Mouse (Mus musculus) forebrain, embryonic 14.5 days (tissue): ENCODE measurements around the gene Tex9. TPM values are rescaled to one million over a fixed set of nuclear protein-coding genes. Genes with fewer than 3 reads are reported as not detected.
A peak's percentile ranks its signal among the peaks of the same experiment; 100 is the strongest.

Experiments
- ATAC-seq: fragments of 200-750 bp; cut with Nextera tagmentation; 2 replicates; pipeline ENCODE4 v1.8.0; 2017; ENCODE audit warnings: mild to moderate bottlenecking, moderate library complexity
- DNase-seq: peaks from one replicate; pipeline ENCODE4 v3.0.0-alpha.2; 2015; ENCODE audit warnings: low spot score
- H3K27ac ChIP-seq: fragments of 300-500 bp; sonication (generic); 2 replicates; pipeline ENCODE4 v1.5.1; 2014; ENCODE audit warnings: low read depth, mild to moderate bottlenecking, control low read depth, low read length, moderate library complexity
- H3K27me3 ChIP-seq: fragments of 300-500 bp; sonication (generic); replicated peaks from 2 replicates; pipeline ENCODE4 v1.6.1; 2014; ENCODE audit warnings: low read length, control low read depth, mixed read lengths; ENCODE audit not compliant: control insufficient read depth, insufficient read depth
- H3K36me3 ChIP-seq: fragments of 300-500 bp; sonication (generic); 2 replicates; pipeline ENCODE4 v1.6.1; 2014; ENCODE audit warnings: low read length, control low read depth; ENCODE audit not compliant: control insufficient read depth, insufficient read depth
- H3K4me1 ChIP-seq: fragments of 300-500 bp; sonication (generic); 2 replicates; pipeline ENCODE4 v1.6.1; 2014; ENCODE audit warnings: antibody characterized with exemption, low read length, control low read depth; ENCODE audit not compliant: control insufficient read depth, insufficient read depth
- H3K4me2 ChIP-seq: fragments of 300-500 bp; sonication (generic); 2 replicates; pipeline ENCODE4 v1.6.1; 2014; ENCODE audit warnings: mild to moderate bottlenecking, control low read depth, low read length
- H3K4me3 ChIP-seq: fragments of 300-500 bp; sonication (generic); 2 replicates; pipeline ENCODE4 v1.5.1; 2014; ENCODE audit warnings: low read depth, low read length, control low read depth
- H3K9ac ChIP-seq: fragments of 300-500 bp; sonication (generic); 2 replicates; pipeline ENCODE4 v1.6.1; 2014; ENCODE audit warnings: mild to moderate bottlenecking, low read length, control low read depth, moderate library complexity
- H3K9me3 ChIP-seq: fragments of 300-500 bp; sonication (generic); replicated peaks from 2 replicates; pipeline ENCODE4 v1.6.1; 2016; ENCODE audit warnings: low read length, control low read depth, mixed read lengths; ENCODE audit not compliant: control insufficient read depth
- WGBS: fragments of 180-500 bp; shearing (Covaris S2); extraction: QIAGEN DNeasy Blood & Tissue Kit; methylation state at CpG from one replicate; pipeline ENCODE4 v1.1.7; 2014; 5-methylcytosine and 5-hydroxymethylcytosine counted together
- polyA plus RNA-seq: library from polyadenylated mRNA; unstranded; fragments of >200 nt; fragmentation: Nextera tagmentation; extraction: Ambion mirVana; gene quantifications from 2 replicates; pipeline ENCODE4 v1.2.1, GENCODE M21; 2014

Gene Tex9
- polyA plus RNA-seq, 1 experiment from 2014 or later: 35.3 TPM

- DNase-seq: no peak
- H3K27me3 ChIP-seq: no peaks in the 10 kb centered on the region
- H3K27ac ChIP-seq: no peak overlapping the region
- H3K36me3 ChIP-seq: no peaks in the 10 kb centered on the region
- peak overlapping the region; percentile 57 for H3K9ac ChIP-seq
- H3K4me2 ChIP-seq: peak overlapping the region; percentile 67
- WGBS: 1% methylated on average over 9 of the region's 9 CpGs
- ATAC-seq: no peak
- no peaks in the 10 kb centered on the region for H3K9me3 ChIP-seq
- 0 out of 2 replicates have a peak, but pooled peaks cover 4% of the 10 kb centered on the region for H3K4me1 ChIP-seq
- peak overlapping the region; percentile 59 for H3K4me3 ChIP-seq
Measured at GRCm38 (mm10) chr9:72438749-72439148, 53.3 kb downstream of the Tex9 start.

- peak; percentile 97 for DNase-seq
Measured at GRCm38 (mm10) chr9:72437822-72438701, 54.0 kb downstream of the Tex9 start, which contains the start of gene Mns1. Mns1 (plus strand) TSS chr9:72438011.

GRCm38 (mm10) chr9:72434876-72435275 is 57.1 kb downstream of the Tex9 start:
- Histone ChIP-seq H3K4me1 (0 out of 2 replicates have a peak, but pooled peaks cover 4% of the 10 kb centered on the region), H3K36me3 (no peaks in the 10 kb centered on the region), H3K27ac (no peak overlapping the region), H3K4me3 (no peak overlapping the region), H3K27me3 (no peaks in the 10 kb centered on the region), H3K4me2 (no peak overlapping the region), H3K9me3 (no peaks in the 10 kb centered on the region), H3K9ac (no peak overlapping the region)
- ATAC-seq: no peak
- peak; percentile 17 for DNase-seq
- 54% methylated on average over 9 of the region's 9 CpGs for WGBS

More at GRCm38 (mm10) chr9:72437822-72438701, 54.0 kb downstream of the Tex9 start, which contains the start of gene Mns1:
- Histone ChIP-seq H3K4me1 (0 out of 2 replicates have a peak, but pooled peaks cover 4% of the 10 kb centered on the region), H3K9me3 (no peaks in the 10 kb centered on the region), H3K27ac (peak within 1 kb of the TSS; percentile 15; the same call in 1 of the 2 replicates), H3K27me3 (no peaks in the 10 kb centered on the region), H3K36me3 (no peaks in the 10 kb centered on the region), H3K9ac (peak within 1 kb of the TSS; percentile 57), H3K4me2 (peak within 1 kb of the TSS; percentile 67), H3K4me3 (peak within 1 kb of the TSS; percentile 59)
- under 1% methylated on average over 43 of the region's 43 CpGs for WGBS
- ATAC-seq: peak; percentile 100

- Histone ChIP-seq H3K4me1 (no peaks in the 10 kb centered on the region), H3K27ac (no peak overlapping the region), H3K4me3 (no peak overlapping the region), H3K36me3 (no peaks in the 10 kb centered on the region), H3K27me3 (no peaks in the 10 kb centered on the region), H3K4me2 (no peak overlapping the region), H3K9me3 (no peaks in the 10 kb centered on the region), H3K9ac (no peak overlapping the region)
- no peak for DNase-seq
- WGBS: 79% methylated on average over 4 of the region's 4 CpGs
- ATAC-seq: no peak
Measured at GRCm38 (mm10) chr9:72427861-72428260, 64.2 kb downstream of the Tex9 start.

GRCm38 (mm10) chr9:72425300-72425850 is 66.6 kb downstream of the Tex9 start:
- Histone ChIP-seq H3K36me3 (no peaks in the 10 kb centered on the region), H3K4me3 (no peak overlapping the region), H3K4me2 (no peak overlapping the region), H3K4me1 (no peaks in the 10 kb centered on the region), H3K27me3 (no peaks in the 10 kb centered on the region), H3K9ac (no peak overlapping the region), H3K27ac (no peak overlapping the region), H3K9me3 (no peaks in the 10 kb centered on the region)
- ATAC-seq: peak; percentile 42
- peak; percentile 25 for DNase-seq
- 66% methylated on average over 11 of the region's 11 CpGs for WGBS

- ATAC-seq: no peak
- no peak overlapping the region for H3K27ac ChIP-seq
- no peak overlapping the region for H3K4me2 ChIP-seq
- no peaks in the 10 kb centered on the region for H3K9me3 ChIP-seq
- no peak overlapping the region for H3K9ac ChIP-seq
- no peaks in the 10 kb centered on the region for H3K27me3 ChIP-seq
- no peak for DNase-seq
- H3K4me3 ChIP-seq: no peak overlapping the region
- H3K4me1 ChIP-seq: no peaks in the 10 kb centered on the region
- no peaks in the 10 kb centered on the region for H3K36me3 ChIP-seq
- WGBS: 90% methylated on average over 2 of the region's 2 CpGs
Measured at GRCm38 (mm10) chr9:72422753-72423152, 69.3 kb downstream of the Tex9 start.

- Histone ChIP-seq H3K9me3 (no peaks in the 10 kb centered on the region), H3K27ac (no peak overlapping the region), H3K4me1 (no peaks in the 10 kb centered on the region), H3K36me3 (no peaks in the 10 kb centered on the region), H3K4me2 (no peak overlapping the region), H3K4me3 (no peak overlapping the region), H3K9ac (no peak overlapping the region), H3K27me3 (no peaks in the 10 kb centered on the region)
- ATAC-seq (no peak), DNase-seq (no peak)
- 77% methylated on average over 11 of the region's 11 CpGs for WGBS
Measured at GRCm38 (mm10) chr9:72422284-72422683, 69.7 kb downstream of the Tex9 start.

- Histone ChIP-seq H3K27ac (no peak overlapping the region), H3K9ac (no peak overlapping the region), H3K4me3 (no peak overlapping the region), H3K9me3 (no peaks in the 10 kb centered on the region), H3K4me2 (no peak overlapping the region), H3K27me3 (no peaks in the 10 kb centered on the region), H3K36me3 (no peaks in the 10 kb centered on the region), H3K4me1 (no peaks in the 10 kb centered on the region)
- no peak for DNase-seq
- ATAC-seq: no peak
- WGBS: 72% methylated on average over 3 of the region's 3 CpGs
Measured at GRCm38 (mm10) chr9:72420490-72420889, 71.5 kb downstream of the Tex9 start.

GRCm38 (mm10) chr9:72418443-72418842 is 73.6 kb downstream of the Tex9 start:
- WGBS: 89% methylated on average over 3 of the region's 3 CpGs
- Histone ChIP-seq H3K4me1 (no peaks in the 10 kb centered on the region), H3K4me3 (no peak overlapping the region), H3K9me3 (no peaks in the 10 kb centered on the region), H3K27ac (no peak overlapping the region), H3K9ac (no peak overlapping the region), H3K27me3 (no peaks in the 10 kb centered on the region), H3K36me3 (no peaks in the 10 kb centered on the region), H3K4me2 (no peak overlapping the region)
- ATAC-seq: no peak
- no peak for DNase-seq
